Mouse (Mus musculus) brain, embryonic 14.5 days (tissue): ENCODE data around the gene Kcnn1.

Experiments used
- CTCF ChIP-seq: fragments of 200-500 bp; IDR thresholded peaks from 2 replicates; pipeline ENCODE4 v1.5.1; 2012; ENCODE audit warnings: inconsistent platforms, mild to moderate bottlenecking, moderate library complexity, borderline replicate concordance; ENCODE audit not compliant: insufficient read depth, insufficient read length; ENCODE audit errors: extremely low read depth
- POLR2A ChIP-seq: fragments of 200-500 bp; IDR thresholded peaks from 2 replicates; pipeline ENCODE4 v1.6.1; 2012; ENCODE audit warnings: mild to moderate bottlenecking, inconsistent platforms, borderline replicate concordance; ENCODE audit not compliant: poor library complexity, insufficient read depth, insufficient read length, severe bottlenecking; ENCODE audit errors: extremely low read depth

- TF ChIP-seq CTCF (peak; percentile 98), POLR2A (no peak)
These were observed 34.8 kb upstream of the Kcnn1 start for GRCm38 (mm10) chr8:70897681-70898413.
